Comparison of ENCODE assay signal across 8 mouse cellular contexts in genomic region chr3:53016436-53017340, GRCm38 (mm10). TPM values are rescaled to one million over a fixed set of nuclear protein-coding genes. Genes with fewer than 3 reads are reported as not detected.
DNase-seq lines count a peak whose midpoint lies in the region; ATAC-seq and TF ChIP-seq lines count a peak whose summit lies in the region.

TSS of gene Cog6 (minus strand) at chr3:53017237.

- peak within 1 kb of the TSS; percentile 8 for H3ac ChIP-seq in myocyte (ENCODE audit: control insufficient read depth, insufficient read length)

- H3K4me1 ChIP-seq in heart, embryonic 11.5 days (ENCODE audit: control insufficient read depth, insufficient read depth, low read length): peaks cover 4% of the 10 kb centered on the region
- peaks cover 3% of the 10 kb centered on the region; the same call in 1 of the 2 replicates for H3K4me1 ChIP-seq in kidney, embryonic 16.5 days (ENCODE audit: insufficient read depth, low read length)
- 0 out of 2 replicates have a peak, but pooled peaks cover 2% of the 10 kb centered on the region for H3K4me1 ChIP-seq in liver, adult 2 months (ENCODE audit: control insufficient read depth, insufficient read depth, low read length)

- H3K27me3 ChIP-seq in heart, embryonic 11.5 days (ENCODE audit: control insufficient read depth, insufficient read depth, low read length): no peaks in the 10 kb centered on the region
- no peaks in the 10 kb centered on the region for H3K27me3 ChIP-seq in kidney, embryonic 16.5 days (ENCODE audit: insufficient read depth, low read length)
- H3K27me3 ChIP-seq in liver, adult 2 months (ENCODE audit: control insufficient read depth, insufficient read depth, low read length): no peaks in the 10 kb centered on the region
- H3K27me3 ChIP-seq in myocyte (ENCODE audit: control insufficient read depth, insufficient read depth, insufficient read length): no peaks in the 10 kb centered on the region
- H3K27me3 ChIP-seq in splenic B cell, adult 2 months (ENCODE audit: control insufficient read depth, insufficient read depth, low read length, poor library complexity, severe bottlenecking): no peaks in the 10 kb centered on the region; the same call in 1 of the 2 replicates

- H3K9me3 ChIP-seq in heart, embryonic 11.5 days (replicated peaks; ENCODE audit: control insufficient read depth, low read length): no peaks in the 10 kb centered on the region
- H3K9me3 ChIP-seq in kidney, embryonic 16.5 days (ENCODE audit: low read length): no peaks in the 10 kb centered on the region

- 0 out of 2 replicates have a peak, but pooled peaks cover 5% of the 10 kb centered on the region for H3K36me3 ChIP-seq in heart, embryonic 11.5 days (ENCODE audit: control insufficient read depth, insufficient read depth, low read length)
- peaks cover 9% of the 10 kb centered on the region; the same call in 1 of the 2 replicates for H3K36me3 ChIP-seq in kidney, embryonic 16.5 days (ENCODE audit: insufficient read depth, low read length)
- H3K36me3 ChIP-seq in liver, adult 2 months (ENCODE audit: control insufficient read depth, insufficient read depth, low read length): peaks cover 9% of the 10 kb centered on the region; the same call in 1 of the 2 replicates
- H3K36me3 ChIP-seq in myocyte (ENCODE audit: control insufficient read depth, insufficient read depth): peaks cover 12% of the 10 kb centered on the region
- H3K36me3 ChIP-seq in splenic B cell, adult 2 months (ENCODE audit: control insufficient read depth, insufficient read depth, low read length, poor library complexity, severe bottlenecking): peaks cover 3% of the 10 kb centered on the region; the same call in 1 of the 2 replicates

- H3K4me2 ChIP-seq in heart, embryonic 11.5 days: peak within 1 kb of the TSS; percentile 80
- peak within 1 kb of the TSS; percentile 64 for H3K4me2 ChIP-seq in kidney, embryonic 16.5 days (replicated peaks; ENCODE audit: low read depth, low read length)
- peak within 1 kb of the TSS; percentile 91 for H3K4me2 ChIP-seq in myocyte (ENCODE audit: low read depth)

- peak within 1 kb of the TSS; percentile 84 for H3K27ac ChIP-seq in heart, embryonic 11.5 days (ENCODE audit: low read depth, low read length)
- peak within 1 kb of the TSS; percentile 34; the same call in 1 of the 2 replicates for H3K27ac ChIP-seq in kidney, embryonic 16.5 days (ENCODE audit: low read length)
- H3K27ac ChIP-seq in liver, adult 2 months (replicated peaks; ENCODE audit: insufficient read depth, low read depth, low read length): peak within 1 kb of the TSS; percentile 70

- peak; percentile 99 for ATAC-seq in erythroblast, adult 5-6 weeks (replicated peaks; ENCODE audit: low FRiP score, poor library complexity, severe bottlenecking)
- peak; percentile 82 for ATAC-seq in heart, embryonic 11.5 days (replicated peaks; ENCODE audit: insufficient number of reproducible peaks, low FRiP score, low TSS enrichment)
- ATAC-seq in kidney, embryonic 16.5 days (ENCODE audit: low FRiP score, low TSS enrichment): peak; percentile 95

- peak; percentile 84 to 89 for DNase-seq in B cell, adult 2 months
- peak; percentile 95 for DNase-seq in brain, adult 2 months (ENCODE audit: low read depth, low spot score)
- DNase-seq in liver, adult 2 months (ENCODE audit: extremely low read depth, low read depth, low spot score): peak; percentile 70
- peak; percentile 94 for DNase-seq in splenic B cell, adult 2 months (ENCODE audit: low read depth, low spot score)

- H3K79me2 ChIP-seq in liver, adult 2 months (ENCODE audit: control insufficient read depth, insufficient read depth, low read length): no peaks in the 10 kb centered on the region
- H3K79me2 ChIP-seq in myocyte (ENCODE audit: control insufficient read depth, insufficient read depth): no peaks in the 10 kb centered on the region

- peak; percentile 83 for TF ChIP-seq POLR2A in liver, adult 2 months (IDR thresholded peaks at IDR 0.05; ENCODE audit: extremely low read depth, insufficient read depth, low read length)
- TF ChIP-seq POLR2A in myocyte (IDR thresholded peaks at IDR 0.05; ENCODE audit: insufficient read length, low read depth): peak; percentile 98

- WGBS in heart, embryonic 11.5 days (ENCODE audit: insufficient replicate concordance): 6% methylated on average over 53 of the region's 53 CpGs
- 4% methylated on average over 53 of the region's 53 CpGs for WGBS in kidney, embryonic 16.5 days
- WGBS in liver, adult 2 months: 3% methylated on average over 53 of the region's 53 CpGs

- no peak for TF ChIP-seq CTCF in liver, adult 2 months (IDR thresholded peaks at IDR 0.05; ENCODE audit: low read depth, low read length)

- H3K9ac ChIP-seq in heart, embryonic 11.5 days (ENCODE audit: low read depth, low read length): peak within 1 kb of the TSS; percentile 85
- H3K9ac ChIP-seq in kidney, embryonic 16.5 days (replicated peaks; ENCODE audit: low read length): peak within 1 kb of the TSS; percentile 80
- peak within 1 kb of the TSS; percentile 92 for H3K9ac ChIP-seq in liver, adult 2 months (ENCODE audit: low read depth, low read length)

- H3K4me3 ChIP-seq in heart, embryonic 11.5 days (ENCODE audit: low read depth, low read length): peak within 1 kb of the TSS; percentile 79
- H3K4me3 ChIP-seq in kidney, embryonic 16.5 days (ENCODE audit: low read length): peak within 1 kb of the TSS; percentile 75
- peak within 1 kb of the TSS; percentile 98 for H3K4me3 ChIP-seq in liver, adult 2 months (ENCODE audit: insufficient read depth, low read depth, low read length)
- H3K4me3 ChIP-seq in myocyte: peak within 1 kb of the TSS; percentile 86

TF ChIP-seq in myocyte, 11 proteins besides CTCF, POLR2A, EP300 and RAD21:
- TF ChIP-seq REST (IDR thresholded peaks at IDR 0.05; ENCODE audit: insufficient read depth, insufficient read length): no peak
- peak; percentile 47 for TF ChIP-seq E2F4 (IDR thresholded peaks at IDR 0.05; ENCODE audit: insufficient read depth)
- TF ChIP-seq USF1 (IDR thresholded peaks at IDR 0.05; ENCODE audit: low read depth): no peak
- peak in 1 of 3 experiments; percentile 36 for TF ChIP-seq MYOD1 (IDR thresholded peaks at IDR 0.05; ENCODE audit: control insufficient read depth in 1 of 3, insufficient read length in 2 of 3, low read depth in 2 of 3)
- peak; percentile 88 for TF ChIP-seq POLR2AphosphoS2 (IDR thresholded peaks at IDR 0.05; ENCODE audit: insufficient read length, low read depth)
- TF ChIP-seq TCF12 (IDR thresholded peaks at IDR 0.05; ENCODE audit: insufficient read depth, poor library complexity, severe bottlenecking): no peak
- no peak for TF ChIP-seq MAX (IDR thresholded peaks at IDR 0.05; ENCODE audit: low read depth)
- peak in 1 of 3 experiments; percentile 30 for TF ChIP-seq MYOG (IDR thresholded peaks at IDR 0.05; ENCODE audit: control insufficient read depth in 1 of 3, insufficient read depth in 1 of 3, insufficient read length in 2 of 3, low read depth in 2 of 3)

RNA-seq across cellular contexts. Expression of gene Cog6, which starts in this region (rescaled TPM):
- 4.4 and 9.6 TPM in 2 replicates for total RNA-seq in erythroblast, adult 5-6 weeks (2015; ENCODE audit: low replicate concordance)
- 6.5 and 9.1 TPM in 2 replicates for total RNA-seq in erythroblast, adult 5-6 weeks (2017; ENCODE audit: low replicate concordance)
- 59.0 and 66.0 TPM in 2 replicates for polyA plus RNA-seq in heart, embryonic 11.5 days (2014; fragmentation: Nextera tagmentation; extraction: Ambion mirVana)
- 52.4 and 53.3 TPM in 2 replicates for polyA plus RNA-seq in kidney, embryonic 16.5 days (2015; fragmentation: Nextera tagmentation; extraction: Ambion mirVana)
- 19.1 and 20.0 TPM in 2 replicates for total RNA-seq in liver, adult 2 months (2014; rRNA removed)
- polyA plus RNA-seq in liver, adult 2 months (2012; rRNA removed): 10.8 and 12.0 TPM in 2 replicates
- polyA plus RNA-seq in myocyte (2012; fragmentation: generic; extraction: Trizol): 17.4 TPM

Comparison
In these comparisons a context has a peak if more than half of its experiments do, and no peak if none do; other contexts are left out.
1. Peak in every context shown above with its lines: DNase-seq, ATAC-seq, H3K4me3 ChIP-seq and H3K27ac ChIP-seq.
2. H3K27ac ChIP-seq: peak in every context shown above with its lines; median percentile 84 in heart, embryonic 11.5 days; 70 in liver, adult 2 months; 34 in kidney, embryonic 16.5 days.